Comparison of ENCODE assay signal across 16 mouse cellular contexts in the genomic region with DNA sequence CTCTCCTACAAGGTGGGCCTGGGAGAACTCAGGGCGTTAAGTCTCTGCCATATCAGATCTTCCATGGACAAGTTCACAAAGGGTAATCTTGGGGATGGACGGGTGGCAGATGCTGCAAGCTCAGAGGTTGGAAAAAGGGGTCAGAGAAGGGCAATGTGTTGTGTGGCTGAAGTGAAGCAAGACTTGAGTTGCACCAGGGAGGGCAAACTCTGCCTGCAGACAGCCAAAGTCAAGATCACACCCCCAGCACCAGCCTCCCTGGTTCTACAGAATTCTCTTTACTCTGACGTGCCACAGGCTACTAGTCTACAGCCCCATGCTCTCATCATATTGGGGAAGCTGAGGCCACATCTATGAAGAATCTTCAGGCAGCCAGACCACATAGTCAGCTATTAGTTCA. TPM values are rescaled to one million over a fixed set of nuclear protein-coding genes. Genes with fewer than 3 reads are reported as not detected.
A peak's percentile ranks its signal among the peaks of the same experiment; 100 is the strongest.
DNase-seq lines count a peak whose midpoint lies in the region; ATAC-seq and TF ChIP-seq lines count a peak whose summit lies in the region.
"Not testable (repeated sequence)": the region's sequence is repeated elsewhere in the genome, so short reads cannot be mapped to it uniquely, and the experiment has no call there.
"Had no signal": no experiment of that assay in that cellular context is flagged by ENCODE, and none has a peak within 500 bp of the region (broad histone marks: within the 10 kb centered on the region; RNA-seq: fewer than 3 reads in every experiment).

No protein-coding gene starts in this region.

- H3K4me3 ChIP-seq in liver, adult 2 months (ENCODE audit: insufficient read depth, low read depth, low read length); liver, postnatal 0 days (ENCODE audit: low read depth, low read length): not testable (repeated sequence)

- not testable (repeated sequence) for H3K9me3 ChIP-seq in liver, postnatal 0 days (ENCODE audit: low read length)

- DNase-seq in liver, adult 2 months (ENCODE audit: extremely low read depth, low read depth, low spot score) = peak; percentile 82
- DNase-seq in liver, postnatal 0 days = peak; percentile 51

- ATAC-seq in liver, postnatal 0 days = not testable (repeated sequence)

- not testable (repeated sequence) for H3K27me3 ChIP-seq in liver, adult 2 months (ENCODE audit: control insufficient read depth, insufficient read depth, low read length); liver, postnatal 0 days (ENCODE audit: insufficient read depth, low read length)

- H3K9ac ChIP-seq in liver, adult 2 months (ENCODE audit: low read depth, low read length); liver, postnatal 0 days (replicated peaks): not testable (repeated sequence)

- TF ChIP-seq POLR2A in liver, adult 2 months (IDR thresholded peaks at IDR 0.05; ENCODE audit: extremely low read depth, insufficient read depth, low read length) = 0 out of 2 replicates have a peak, but pooled peaks have one; percentile 37

- not testable (repeated sequence) for TF ChIP-seq CTCF in liver, adult 2 months (IDR thresholded peaks at IDR 0.05; ENCODE audit: low read depth, low read length); liver, postnatal 0 days (IDR thresholded peaks at IDR 0.05; ENCODE audit: low read depth)

- not testable (repeated sequence) for H3K4me1 ChIP-seq in liver, adult 2 months (ENCODE audit: control insufficient read depth, insufficient read depth, low read length); liver, postnatal 0 days (ENCODE audit: insufficient read depth)

- H3K36me3 ChIP-seq in liver, adult 2 months (ENCODE audit: control insufficient read depth, insufficient read depth, low read length) = peaks cover 17% of the 10 kb centered on the region; the same call in 1 of the 2 replicates
- not testable (repeated sequence) for H3K36me3 ChIP-seq in liver, postnatal 0 days (replicated peaks; ENCODE audit: insufficient read depth, low read length)

- not testable (repeated sequence) for H3K79me2 ChIP-seq in liver, adult 2 months (ENCODE audit: control insufficient read depth, insufficient read depth, low read length)

- WGBS in liver, adult 2 months = 12% methylated on average over 3 of the region's 3 CpGs
- 48% methylated on average over 3 of the region's 3 CpGs for WGBS in liver, postnatal 0 days (ENCODE audit: insufficient replicate concordance)

- H3K4me2 ChIP-seq in liver, postnatal 0 days (ENCODE audit: low read depth, low read length) = not testable (repeated sequence)

- not testable (repeated sequence) for TF ChIP-seq EP300 in liver, postnatal 0 days (IDR thresholded peaks at IDR 0.05; ENCODE audit: low read depth)

- H3K27ac ChIP-seq in liver, adult 2 months (replicated peaks; ENCODE audit: insufficient read depth, low read depth, low read length); liver, postnatal 0 days (ENCODE audit: low read depth): not testable (repeated sequence)

RNA-seq across cellular contexts. Expression of gene Serpina1e, which starts 5.8 kb away (rescaled TPM):
- total RNA-seq in liver, adult 2 months (2014; rRNA removed) = 1,162 and 7,105 TPM in 2 replicates
- polyA plus RNA-seq in liver, adult 2 months (2012; rRNA removed) = 268 and 557 TPM in 2 replicates
- polyA plus RNA-seq in liver, postnatal 0 days (2015; fragmentation: Nextera tagmentation; extraction: Ambion mirVana) = 4,259 and 4,481 TPM in 2 replicates
- total RNA-seq: CH12.LX, ES-E14, G1E, MEL had no signal
- polyA plus RNA-seq: activated CD4-positive, CD25-positive, alpha-beta regulatory T cell, adult 4 months; C2C12; CD4-positive, CD25-positive, alpha-beta regulatory T cell, adult 4 months; cerebellum, adult 2 months; G1E had no signal

RNA-seq across cellular contexts. Expression of gene Serpina11, which starts 36.8 kb away (rescaled TPM):
- 47.7 and 49.9 TPM in 2 replicates for total RNA-seq in liver, adult 2 months (2014; rRNA removed)
- 107 and 114 TPM in 2 replicates for polyA plus RNA-seq in liver, adult 2 months (2012; rRNA removed)
- polyA plus RNA-seq in liver, postnatal 0 days (2015; fragmentation: Nextera tagmentation; extraction: Ambion mirVana) = 224 and 244 TPM in 2 replicates
- total RNA-seq: adrenal gland, adult 18-20 months; adrenal gland, adult 8-10 months; adrenal gland, postnatal 25 days; adrenal gland, postnatal 36 days; ES-E14; G1E had no signal
- polyA plus RNA-seq: activated CD4-positive, CD25-positive, alpha-beta regulatory T cell, adult 4 months; brain, embryonic 14.5 days; C2C12; CD4-positive, CD25-positive, alpha-beta regulatory T cell, adult 4 months; G1E; Patski had no signal

RNA-seq across cellular contexts. Expression of gene Serpina1c, which starts 48.3 kb away (rescaled TPM):
- total RNA-seq in liver, adult 2 months (2014; rRNA removed) = 6,010 and 6,410 TPM in 2 replicates
- polyA plus RNA-seq in liver, adult 2 months (2012; rRNA removed) = 8,302 and 8,890 TPM in 2 replicates
- 1,386 and 1,402 TPM in 2 replicates for polyA plus RNA-seq in liver, postnatal 0 days (2015; fragmentation: Nextera tagmentation; extraction: Ambion mirVana)
- total RNA-seq: adrenal gland, postnatal 25 days; CH12.LX; ES-E14; G1E; MEL had no signal
- polyA plus RNA-seq: activated CD4-positive, CD25-positive, alpha-beta regulatory T cell, adult 4 months; brain, embryonic 14.5 days; C2C12; CD4-positive, CD25-positive, alpha-beta regulatory T cell, adult 4 months; cerebellum, adult 2 months; G1E; Patski had no signal
